Mouse (Mus musculus) gastrocnemius, postnatal 14 days (tissue): ENCODE data around the gene Trmt6. TPM values are rescaled to one million over a fixed set of nuclear protein-coding genes. Genes with fewer than 3 reads are reported as not detected.

ENCODE experiments used
- DNase-seq: peaks from one replicate; pipeline ENCODE4 v3.0.0; 2021; ENCODE audit warnings: mixed read lengths
- intact Hi-C: fragments of 180-260 bp; cut with DNase I; formaldehyde crosslinking; loops from one replicate; pipeline ENCODE4 v1.15.1; 2025; ENCODE audit warnings: low total_unique reads
- total RNA-seq, 2 experiments: library from RNA; stranded (reverse); gene quantifications; 2 replicates each; pipeline ENCODE4 v1.2.3; 2021

Trmt6 gene
- total RNA-seq, 2 experiments from 2014 or later = 6.2 to 7.5 TPM

- intact Hi-C loops = no loop called here
Observed at GRCm38 (mm10) chr2:132757911-132758310, 57.9 kb downstream of the Trmt6 start.

More at GRCm38 (mm10) chr2:132757911-132758310, 57.9 kb downstream of the Trmt6 start:
- no peak for DNase-seq

Other genes starting within 250 kb of the Trmt6 start
- gene Gpcpd1, start 228.3 kb downstream of the Trmt6 start, total RNA-seq = 10 to 100 TPM; 68.7 to 92.7 TPM
- 1 to 10 TPM; 3.1 to 3.2 TPM for gene Shld1, start 129.1 kb downstream of the Trmt6 start, total RNA-seq
- under 1 TPM; 0.18 to 0.21 TPM for gene Chgb, start 34.8 kb downstream of the Trmt6 start, total RNA-seq
- 1 to 10 TPM; 1.1 to 1.5 TPM for gene Mcm8, start 86 bp upstream of the Trmt6 start, total RNA-seq
- 10 to 100 TPM; 14.2 to 15.8 TPM for gene Crls1, start 30.6 kb upstream of the Trmt6 start, total RNA-seq
- not detected for gene Lrrn4, start 64.8 kb upstream of the Trmt6 start, total RNA-seq
- not detected for gene Fermt1, start 129.9 kb upstream of the Trmt6 start, total RNA-seq